Mouse (Mus musculus) T-cell, adult 2 months (primary cell): ENCODE measurements around the gene D930048N14Rik.

Source experiments
- DNase-seq: peaks from one replicate; pipeline ENCODE4 v3.0.0; 2022; ENCODE audit warnings: low spot score

Gene D930048N14Rik

DNA sequence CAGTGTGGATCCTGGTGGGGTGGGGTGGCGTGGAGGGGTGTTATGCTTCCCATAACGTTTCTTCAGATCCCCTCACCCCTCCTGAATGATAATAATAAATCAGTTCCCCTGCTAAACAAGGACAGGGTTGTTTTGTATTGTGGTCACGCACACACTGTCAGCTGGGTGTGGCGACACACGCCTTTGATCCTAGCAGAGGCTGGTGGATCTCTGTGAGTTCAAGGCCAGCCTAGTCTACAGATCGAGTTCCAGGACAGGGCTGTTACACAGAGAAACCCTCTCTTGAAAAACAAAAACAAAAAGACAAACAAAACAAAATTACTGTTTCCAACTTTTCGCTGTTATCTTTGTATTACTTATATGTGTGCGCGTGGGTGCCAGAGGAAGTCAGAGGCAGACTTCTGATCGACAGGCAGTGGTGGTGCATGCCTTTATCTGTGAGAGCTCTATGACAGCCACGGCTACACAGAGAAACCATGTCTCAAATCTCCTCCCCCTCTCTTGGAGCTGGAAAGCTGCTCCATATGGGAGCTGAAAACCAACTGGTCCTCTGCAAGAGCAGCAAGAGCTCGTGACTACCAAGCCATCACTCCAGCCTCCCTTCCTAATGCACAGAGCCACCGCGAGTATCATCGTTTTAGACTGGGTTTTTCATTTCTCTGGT, 21.0 kb upstream of the D930048N14Rik start:
- no peak for DNase-seq

DNA sequence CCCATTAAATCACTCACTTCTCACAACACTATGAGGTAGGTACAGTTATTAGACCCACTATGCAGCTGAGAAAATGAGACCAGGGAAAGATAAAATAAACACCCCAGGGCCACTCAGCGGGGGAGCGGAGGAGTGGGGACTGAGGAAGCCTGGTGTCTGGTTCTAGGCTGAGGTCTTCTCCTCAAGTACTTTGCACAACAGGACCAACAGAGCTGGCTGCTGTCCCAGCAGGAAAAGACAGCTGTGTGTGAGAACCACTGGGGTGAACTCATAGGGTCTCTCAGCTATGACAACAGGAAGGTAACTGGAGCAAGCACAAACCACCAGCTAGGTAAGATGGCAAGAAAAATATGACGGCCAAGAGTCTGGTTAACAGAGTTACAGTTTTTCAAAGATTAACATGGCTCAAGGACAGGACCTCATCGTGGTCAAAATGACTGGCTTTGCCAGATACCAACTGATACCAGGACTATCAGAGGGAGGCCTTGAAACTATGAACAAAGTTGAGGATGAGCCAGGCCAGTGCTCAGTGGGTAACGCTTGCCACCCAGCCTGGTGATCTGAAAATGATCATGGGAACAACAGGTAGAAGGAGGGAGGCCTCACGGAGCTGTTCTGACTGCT, 18.5 kb upstream of the D930048N14Rik start:
- no peak for DNase-seq

DNA sequence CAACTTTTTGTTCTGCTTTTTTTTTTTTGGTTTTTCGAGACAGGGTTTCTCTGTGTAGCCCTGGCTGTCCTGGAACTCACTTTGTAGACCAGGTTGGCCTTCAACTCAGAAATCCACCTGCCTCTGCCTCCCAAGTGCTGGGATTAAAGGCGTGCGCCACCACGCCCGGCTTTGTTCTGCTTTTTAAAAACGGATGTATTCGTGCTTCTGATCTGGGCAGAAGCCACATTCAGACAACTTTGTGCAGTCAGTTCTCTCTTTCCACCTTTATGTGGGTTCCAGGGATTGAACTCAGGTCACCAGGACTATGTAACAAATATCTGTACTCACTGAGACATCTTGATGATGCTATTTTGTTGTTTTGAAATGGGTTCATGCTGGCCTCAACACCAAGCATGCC, 17.6 kb upstream of the D930048N14Rik start:
- peak; percentile 37 for DNase-seq

DNA sequence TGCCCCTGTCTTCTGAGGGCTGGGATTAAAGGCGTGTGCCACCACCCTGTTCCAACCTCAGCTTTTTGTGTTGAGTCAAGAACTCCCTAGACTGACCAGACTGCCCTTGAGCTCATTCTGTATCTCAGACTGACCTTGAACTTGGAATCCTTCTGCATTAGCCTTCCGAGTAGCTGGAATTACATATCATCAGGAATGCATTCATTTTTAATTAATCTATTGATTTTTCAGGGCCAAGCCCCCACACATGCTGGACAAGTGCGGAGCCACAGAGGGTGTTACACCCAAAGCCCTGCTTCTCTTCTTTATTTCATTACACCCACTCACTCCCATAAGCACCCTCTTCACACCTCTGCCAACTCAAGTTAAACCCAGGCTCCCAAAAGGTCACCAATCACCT, 17.0 kb upstream of the D930048N14Rik start:
- DNase-seq, result no peak

DNA sequence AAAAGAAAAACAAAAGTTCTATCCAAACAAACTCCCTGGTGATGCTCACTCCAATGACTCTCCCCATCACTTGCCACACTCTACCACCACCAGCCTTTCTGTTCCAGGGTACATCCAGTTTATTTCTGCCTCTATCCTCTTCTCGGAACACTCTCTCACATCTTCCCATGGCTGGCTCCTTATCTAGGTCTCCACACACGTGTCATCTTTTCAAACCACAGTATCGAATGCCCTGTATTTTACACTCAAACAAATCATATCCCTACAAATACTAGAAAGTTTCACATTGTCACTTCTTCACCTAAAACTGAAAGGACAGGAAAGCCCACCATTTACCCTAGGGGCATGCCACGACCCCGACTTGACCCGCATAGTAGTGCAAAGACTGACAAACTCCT, 15.6 kb upstream of the D930048N14Rik start:
- DNase-seq, result no peak

DNA sequence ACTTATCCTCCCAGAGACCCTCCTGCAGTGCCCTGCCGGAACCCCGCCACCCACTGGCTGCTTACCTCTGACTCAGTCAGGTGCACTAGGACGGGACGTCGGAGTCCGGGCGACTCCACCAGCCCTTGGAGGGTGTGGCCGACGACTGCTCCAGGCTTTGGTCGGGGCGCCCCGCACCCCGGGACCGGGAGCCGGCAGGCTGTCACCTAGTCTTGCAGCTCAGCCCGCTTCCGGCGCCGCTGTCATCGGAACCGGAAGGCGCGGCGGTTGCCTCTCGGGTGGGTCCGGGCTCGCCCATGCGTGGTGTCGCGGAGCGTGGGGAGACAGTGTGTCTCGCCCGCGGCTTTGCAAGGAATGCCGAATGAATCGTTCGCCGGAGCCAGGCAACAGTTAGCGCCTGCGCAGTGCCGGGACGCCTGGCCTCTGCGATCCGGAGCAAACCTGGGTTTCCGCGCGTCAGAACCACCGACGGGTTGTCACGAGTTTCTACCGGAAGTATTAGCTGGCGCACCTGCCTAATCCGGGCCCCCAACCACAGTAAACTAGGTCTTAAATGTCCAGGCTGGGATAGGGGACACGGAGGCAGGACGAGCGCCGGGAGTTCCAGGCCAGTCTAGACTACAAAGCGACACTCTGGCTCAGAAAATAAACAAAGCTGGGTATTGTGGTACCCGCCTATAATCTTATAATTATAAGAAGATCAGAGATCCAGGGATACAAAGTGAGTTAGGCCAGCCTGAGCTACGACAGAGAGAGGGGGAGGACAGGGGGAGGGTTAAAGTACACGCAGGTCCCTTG, 15.0 kb upstream of the D930048N14Rik start, which contains the start of gene Rmnd5b:
Rmnd5b (minus strand) TSS at position 372 of the 798 bp plus-strand sequence.
- peak; percentile 94 for DNase-seq

DNA sequence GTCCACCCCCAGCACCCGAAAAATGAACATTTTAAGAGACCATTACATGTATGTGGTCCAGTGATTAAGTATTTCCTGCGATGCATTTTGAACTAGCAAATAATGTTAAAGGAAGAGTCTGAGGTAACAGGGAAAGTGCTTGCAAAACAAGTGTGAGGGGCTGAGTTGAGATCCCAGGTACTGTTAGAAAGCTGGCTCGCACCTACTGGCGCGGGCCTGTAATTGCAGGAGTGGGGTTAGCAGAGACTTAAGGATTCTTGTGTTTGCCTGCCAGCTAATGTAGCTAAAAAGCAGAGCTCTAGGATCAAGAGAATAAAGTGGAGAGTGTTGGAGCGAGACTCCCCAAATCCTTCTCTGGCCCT, 14.4 kb upstream of the D930048N14Rik start:
- DNase-seq, result peak; percentile 83

DNA sequence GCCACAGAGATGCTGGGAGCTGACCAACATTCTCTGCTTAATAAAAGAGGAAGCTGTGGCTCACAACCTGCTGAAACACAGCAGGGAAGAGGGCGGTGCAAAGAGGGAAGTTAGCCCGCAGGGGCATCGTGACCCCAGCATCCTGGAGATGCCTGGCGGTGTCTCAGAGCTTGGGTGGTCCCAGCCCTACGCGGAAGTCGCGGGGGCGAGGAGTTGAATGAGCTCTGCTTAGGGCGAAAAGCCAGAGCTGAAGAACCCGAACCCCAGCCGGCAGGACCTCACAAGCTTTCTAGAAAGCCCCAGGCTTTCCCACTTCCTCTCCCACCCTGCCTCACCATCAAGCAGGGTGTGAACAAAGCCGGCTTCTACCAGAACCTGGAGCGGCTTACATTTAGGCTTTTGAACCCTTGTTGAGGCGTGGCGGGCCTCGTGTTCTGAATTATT, 12.8 kb upstream of the D930048N14Rik start:
- DNase-seq, result peak; percentile 62

DNA sequence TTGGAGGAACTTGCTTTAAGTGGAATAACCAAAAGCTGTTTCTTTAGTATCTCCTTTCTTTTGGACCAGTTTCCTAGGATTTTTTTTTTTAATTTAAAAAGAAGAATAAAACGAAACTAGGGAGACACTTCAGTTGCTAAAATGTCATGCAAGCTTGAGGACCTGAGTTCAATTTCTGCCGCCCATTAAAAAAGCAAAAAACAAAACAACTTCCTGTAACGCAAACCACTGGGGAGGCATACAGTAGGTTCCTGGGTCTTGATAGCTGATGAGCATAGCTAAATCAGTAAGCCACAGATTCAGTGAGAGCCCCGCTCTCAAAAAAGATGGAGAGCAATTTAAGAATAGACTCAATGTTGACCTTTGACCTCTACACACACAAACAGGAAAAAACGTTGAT, 12.3 kb upstream of the D930048N14Rik start:
- no peak for DNase-seq

DNA sequence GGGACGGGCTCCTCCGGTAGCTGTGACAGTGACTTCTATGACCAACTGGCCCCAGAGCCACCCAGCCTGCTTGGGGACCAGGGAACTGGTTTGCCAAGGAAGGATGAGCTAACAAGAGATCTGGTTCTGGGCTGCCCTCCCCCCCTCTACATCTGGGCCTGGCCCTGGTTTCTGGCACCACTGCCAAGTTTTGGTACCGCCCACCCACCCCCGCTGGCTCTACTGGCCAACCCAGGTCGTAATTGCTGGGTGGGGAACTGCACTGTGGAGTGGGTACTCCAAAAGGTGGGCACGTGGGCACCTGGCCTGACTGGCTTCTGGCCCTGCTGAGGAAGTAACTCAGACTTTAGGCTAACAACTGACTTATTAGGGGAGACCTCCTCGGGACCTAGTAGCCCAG, 10.0 kb upstream of the D930048N14Rik start:
- DNase-seq, result no peak

DNA sequence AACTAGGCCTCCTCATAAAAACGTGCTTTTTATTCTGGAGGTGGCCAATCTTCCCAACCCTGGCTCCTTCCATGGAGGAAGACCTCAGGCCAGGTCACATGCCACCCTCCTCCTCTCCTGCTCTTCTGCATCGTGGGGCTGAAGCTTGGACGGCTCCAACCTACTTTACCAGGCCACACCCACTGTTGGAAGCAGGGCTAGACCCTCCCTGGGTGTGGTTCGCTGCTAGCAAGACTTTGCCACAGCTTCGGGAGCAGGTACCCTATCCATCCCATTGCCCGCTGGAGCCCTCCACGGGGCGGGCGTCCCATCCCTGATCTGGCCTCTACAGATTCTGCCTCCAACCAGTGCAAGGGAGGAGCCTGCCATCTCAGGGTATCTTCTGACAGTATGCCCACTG, 7.6 kb upstream of the D930048N14Rik start:
- DNase-seq, result no peak

DNA sequence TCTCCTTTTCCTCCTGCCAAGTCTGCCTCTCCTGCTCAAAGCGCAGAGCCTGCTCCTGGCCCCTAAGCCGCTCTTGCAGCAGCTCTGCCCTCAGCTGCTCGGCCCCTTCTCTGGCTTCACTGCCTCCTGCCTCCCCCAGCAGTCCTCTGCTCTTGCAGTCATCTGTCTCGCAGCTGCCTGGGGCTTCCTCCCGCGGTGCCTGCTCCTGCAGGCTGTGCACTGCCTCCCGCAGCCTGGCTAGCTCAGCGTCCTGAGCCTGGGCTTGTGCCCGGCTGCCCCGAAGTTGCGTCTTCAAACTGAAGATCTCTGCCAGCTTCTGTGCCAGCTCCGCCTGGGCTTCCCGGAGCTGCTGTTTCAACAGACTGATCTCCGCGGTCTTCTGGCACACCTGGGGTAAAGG, 7.0 kb upstream of the D930048N14Rik start:
- no peak for DNase-seq

DNA sequence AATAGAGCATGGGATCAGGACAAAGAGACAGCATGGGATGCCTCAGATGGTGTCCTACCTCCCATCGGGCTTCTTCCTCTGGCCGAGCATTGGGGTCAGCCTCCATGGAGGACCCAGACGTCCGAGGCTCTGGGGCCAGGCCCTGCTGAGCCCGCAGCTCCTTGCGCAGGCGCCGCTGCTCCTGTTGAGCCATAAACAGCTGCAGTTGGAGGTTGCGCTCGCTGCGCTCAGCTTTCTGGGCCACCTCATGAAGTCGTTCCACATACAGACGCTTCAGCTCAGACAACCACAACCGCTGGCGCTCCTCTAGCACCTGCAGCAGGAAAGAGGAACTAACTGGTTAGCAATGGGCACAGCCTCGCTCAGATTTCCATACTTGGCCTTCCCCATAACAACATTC, 6.5 kb upstream of the D930048N14Rik start:
- DNase-seq, result peak; percentile 48

DNA sequence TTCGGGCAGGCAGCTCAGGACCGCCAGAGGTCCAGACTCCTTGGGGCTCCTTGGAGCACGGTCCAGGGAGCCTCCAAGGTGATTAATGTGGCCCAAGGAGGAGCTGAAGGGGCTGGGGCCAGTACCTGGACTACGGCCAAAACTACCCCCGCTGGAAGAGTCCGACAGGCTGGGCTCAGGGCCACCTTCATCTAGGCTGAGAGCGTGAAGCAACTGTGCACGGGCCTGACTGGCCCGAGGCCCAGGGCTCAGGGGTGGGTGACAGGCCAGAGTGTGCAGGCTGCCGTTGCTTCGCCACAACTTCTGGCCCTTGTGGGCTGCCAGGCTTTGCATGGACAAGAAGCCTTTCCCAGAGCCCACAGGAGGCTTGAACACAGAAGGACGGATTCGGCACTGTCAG, 5.5 kb upstream of the D930048N14Rik start:
- DNase-seq, result no peak

DNA sequence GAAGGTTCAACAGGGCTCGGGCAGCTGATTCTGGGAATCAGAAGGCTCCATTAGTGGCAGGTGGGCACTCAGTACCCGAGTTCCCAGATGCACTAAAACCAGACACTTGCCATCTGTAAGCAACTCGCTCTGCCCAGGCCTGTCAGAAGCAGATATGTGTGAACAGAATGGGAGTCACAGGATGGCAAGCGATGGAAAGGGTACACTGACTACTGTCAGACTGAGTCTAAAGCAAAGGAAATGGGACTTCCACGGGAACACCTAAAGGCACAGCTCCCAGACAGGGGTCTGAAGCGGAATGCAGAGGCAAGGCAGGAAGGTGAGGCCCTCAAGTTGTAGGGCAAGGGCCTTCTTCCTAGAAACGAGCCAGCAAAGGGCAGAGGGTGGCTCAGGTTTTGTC, 4.5 kb upstream of the D930048N14Rik start:
- DNase-seq, result no peak

DNA sequence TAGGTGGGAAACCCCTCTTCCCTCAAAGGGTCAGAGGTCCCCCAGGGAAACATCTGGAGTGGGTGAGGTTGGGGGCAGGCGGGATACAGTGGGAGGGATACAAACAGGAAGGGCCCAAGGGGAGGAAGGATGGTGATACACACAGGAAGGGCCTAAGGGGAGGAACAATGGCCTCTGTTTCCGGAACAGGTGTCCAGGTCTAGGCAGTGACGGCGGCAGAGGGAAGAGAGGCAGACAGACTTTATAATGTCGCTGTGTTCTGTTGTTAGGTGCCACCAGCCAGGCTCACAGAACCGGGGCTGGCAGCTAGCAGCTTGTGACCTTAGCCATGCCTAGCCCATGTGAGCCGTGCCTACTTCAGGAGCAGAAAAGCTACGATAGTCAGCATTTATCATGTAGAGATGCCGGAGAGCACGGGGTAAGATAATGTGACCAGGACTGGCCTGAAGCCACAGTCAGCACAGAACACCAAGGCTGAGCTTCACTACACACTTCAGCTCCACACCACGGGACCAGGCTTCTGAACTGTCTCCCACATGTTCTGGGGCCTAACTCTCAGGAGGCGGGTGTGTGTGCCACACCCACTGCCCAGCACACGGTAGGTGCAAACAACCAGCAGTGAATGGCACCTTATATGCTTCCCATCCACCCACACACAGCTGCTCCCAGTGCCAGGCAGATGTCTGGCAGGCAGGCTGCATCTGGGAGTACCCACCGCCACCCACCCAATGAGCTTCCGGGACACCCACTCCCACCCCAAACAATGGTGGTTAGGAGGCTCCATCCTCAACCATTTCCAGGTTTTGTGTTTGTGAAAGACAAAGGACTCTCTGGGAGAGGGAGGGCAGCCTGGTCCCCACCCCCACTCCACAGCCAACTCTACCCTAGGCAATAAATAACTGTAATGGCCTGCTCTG, 3.7 kb upstream of the D930048N14Rik start:
- DNase-seq, result no peak

DNA sequence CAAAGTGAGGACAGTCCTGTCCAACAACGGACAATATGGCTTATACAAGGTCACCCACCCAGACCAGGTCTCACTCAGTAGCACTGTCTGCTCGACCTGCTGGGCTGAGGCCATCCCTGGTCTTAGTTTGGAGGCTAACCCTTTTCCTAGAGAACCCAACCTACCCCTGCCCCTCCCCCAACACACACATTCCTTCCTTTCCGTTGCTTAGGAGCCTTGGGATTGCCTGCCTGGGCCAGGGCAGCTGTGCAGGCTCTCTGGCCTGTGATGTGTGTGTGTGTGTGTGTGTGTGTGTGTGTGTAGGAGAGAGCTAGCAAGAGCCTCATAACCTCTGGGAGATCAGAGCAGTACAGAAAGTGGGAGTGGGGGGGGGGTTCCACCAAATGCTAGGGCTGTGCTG, 2.2 kb upstream of the D930048N14Rik start:
- DNase-seq, result no peak

DNA sequence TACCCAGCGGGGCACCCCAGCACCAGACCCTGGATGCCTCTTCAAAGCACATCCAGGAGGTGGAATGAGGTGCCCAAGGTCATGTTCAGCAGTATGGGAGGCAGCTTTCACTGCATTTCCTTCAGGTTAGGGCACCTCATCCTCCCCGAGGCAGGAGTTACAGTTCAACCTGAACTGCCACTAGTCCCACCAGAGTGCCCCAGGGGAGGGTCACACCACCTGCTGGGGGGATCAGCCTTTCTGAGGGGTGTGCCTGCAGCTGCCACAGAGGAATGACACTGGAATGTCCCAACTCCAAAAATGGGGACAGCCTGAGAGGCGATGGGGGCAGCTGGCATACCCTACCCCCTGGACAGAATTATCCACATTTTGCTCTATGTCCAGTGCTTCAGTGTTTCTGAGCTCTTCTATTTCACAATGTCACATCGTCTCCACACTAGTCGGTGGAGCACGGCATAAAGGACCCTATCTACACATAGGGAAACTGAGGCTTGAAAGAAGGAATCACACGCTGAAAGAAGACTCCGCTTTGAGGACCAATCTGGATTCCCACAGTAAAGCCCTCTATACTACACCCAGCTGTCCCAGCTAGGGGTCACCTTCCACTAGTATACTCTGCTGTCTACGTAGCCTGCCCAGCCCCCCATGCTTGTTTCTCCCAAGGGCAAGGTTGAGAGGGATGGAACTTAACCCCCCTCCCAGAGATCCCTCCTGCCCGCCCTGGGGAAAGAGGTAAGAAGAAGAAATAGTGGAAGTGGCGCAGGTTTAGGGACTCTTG, 1.5 kb upstream of the D930048N14Rik start:
- no peak for DNase-seq

DNA sequence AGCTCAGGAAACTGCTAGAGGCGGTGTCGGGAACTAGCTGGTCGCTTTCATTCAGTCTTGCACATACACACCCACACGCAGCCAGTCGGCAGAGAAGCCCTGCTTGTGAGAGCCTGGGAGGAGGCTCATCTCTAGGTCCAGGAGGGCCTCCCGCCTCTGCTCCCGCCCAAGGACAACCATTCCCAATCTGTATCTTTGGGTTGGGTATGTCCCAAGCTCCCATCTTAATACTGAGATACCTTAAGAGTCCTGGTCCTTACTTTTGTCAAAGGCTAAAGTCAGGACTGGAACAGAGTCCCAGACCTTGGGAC, 910 bp upstream of the D930048N14Rik start:
- no peak for DNase-seq

DNA sequence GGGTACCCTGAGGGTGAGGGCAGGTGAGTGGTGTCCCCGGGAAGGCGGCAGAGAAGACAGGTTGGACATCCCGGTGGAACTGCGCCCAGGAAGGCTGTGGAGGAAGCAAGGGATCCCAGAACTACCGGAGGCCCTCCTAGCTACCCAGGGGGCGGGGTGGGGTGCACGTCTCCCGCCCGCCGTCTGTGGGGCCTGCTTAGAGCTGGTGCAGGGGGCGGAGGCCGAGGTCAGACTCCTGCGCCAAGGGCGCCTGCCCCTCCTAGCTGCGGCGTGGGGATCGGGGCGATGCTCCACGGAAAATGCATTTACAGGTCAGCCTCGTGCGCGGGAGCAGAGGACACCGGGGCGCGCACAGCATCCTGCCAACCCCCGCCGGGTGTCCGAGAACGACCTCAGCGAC, 493 bp upstream of the D930048N14Rik start:
- no peak for DNase-seq

DNA sequence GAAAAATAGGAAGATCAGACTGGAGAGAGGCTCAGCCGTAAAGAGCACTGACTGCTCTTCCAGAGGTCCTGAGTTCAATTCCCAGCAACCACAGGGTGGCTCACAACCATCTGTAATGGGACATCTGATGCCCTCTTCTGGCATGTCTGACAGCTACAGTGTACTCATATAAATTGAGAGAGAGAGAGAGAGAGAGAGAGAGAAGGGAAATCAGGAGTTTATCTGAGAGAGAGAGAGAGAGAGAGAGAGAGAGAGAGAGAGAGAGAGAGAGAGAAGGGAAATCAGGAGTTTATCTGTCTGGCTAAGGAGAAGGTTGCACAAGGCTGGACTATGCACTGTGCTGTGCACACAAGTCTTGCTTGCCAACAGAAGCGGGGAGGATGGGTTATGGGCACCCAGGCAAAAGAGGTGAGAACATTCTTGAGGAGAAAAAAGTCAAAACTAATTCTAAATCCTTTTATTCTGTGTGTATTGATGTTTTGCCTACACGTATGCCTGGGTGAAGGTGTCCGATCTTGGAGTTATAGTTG, 2.2 kb downstream of the D930048N14Rik start:
- no peak for DNase-seq
